Comparison of ENCODE assay signal across 12 mouse cellular contexts in genomic region chr10:70532249-70532648, GRCm38 (mm10).
DNase-seq lines count a peak whose midpoint lies in the region; ATAC-seq lines count a peak whose summit lies in the region.
"Had no signal": no experiment of that assay in that cellular context is flagged by ENCODE, and none has a peak within 500 bp of the region (broad histone marks: within the 10 kb centered on the region; RNA-seq: fewer than 3 reads in every experiment).

No protein-coding gene starts in this region.

- H3K27ac ChIP-seq in hindbrain, embryonic 15.5 days (replicated peaks) = no peak overlapping the region
- H3K27ac ChIP-seq in hindbrain, embryonic 12.5 days = no peak overlapping the region
- H3K27ac ChIP-seq: embryonic facial prominence, embryonic 13.5 days; heart, embryonic 10.5 days; hindbrain, embryonic 13.5 days; liver, embryonic 15.5 days had no signal

- H3K36me3 ChIP-seq in hindbrain, embryonic 15.5 days = peaks cover 16% of the 10 kb centered on the region
- peaks cover 32% of the 10 kb centered on the region for H3K36me3 ChIP-seq in hindbrain, embryonic 12.5 days
- H3K36me3 ChIP-seq: heart, embryonic 10.5 days; liver, embryonic 15.5 days had no signal

- no peak overlapping the region for H3K4me3 ChIP-seq in hindbrain, embryonic 15.5 days
- no peak overlapping the region for H3K4me3 ChIP-seq in hindbrain, embryonic 12.5 days
- H3K4me3 ChIP-seq: embryonic facial prominence, embryonic 13.5 days; heart, embryonic 10.5 days; hindbrain, embryonic 13.5 days; liver, embryonic 15.5 days had no signal

- no peak overlapping the region for H3K4me2 ChIP-seq in hindbrain, embryonic 15.5 days
- H3K4me2 ChIP-seq in hindbrain, embryonic 12.5 days (replicated peaks) = no peak overlapping the region
- H3K4me2 ChIP-seq: embryonic facial prominence, embryonic 13.5 days; hindbrain, embryonic 13.5 days; liver, embryonic 15.5 days had no signal

- peak; percentile 73; the same call in 1 of the 2 replicates for ATAC-seq in hindbrain, embryonic 15.5 days (ENCODE audit: low FRiP score, low read depth)
- no peak for ATAC-seq in hindbrain, embryonic 12.5 days (ENCODE audit: low FRiP score)

- no peaks in the 10 kb centered on the region for H3K27me3 ChIP-seq in hindbrain, embryonic 15.5 days
- no peaks in the 10 kb centered on the region for H3K27me3 ChIP-seq in hindbrain, embryonic 12.5 days
- H3K27me3 ChIP-seq: embryonic facial prominence, embryonic 13.5 days; hindbrain, embryonic 13.5 days; liver, embryonic 15.5 days had no signal

- no peaks in the 10 kb centered on the region for H3K4me1 ChIP-seq in hindbrain, embryonic 15.5 days (replicated peaks)
- H3K4me1 ChIP-seq in hindbrain, embryonic 12.5 days = no peaks in the 10 kb centered on the region
- H3K4me1 ChIP-seq: embryonic facial prominence, embryonic 13.5 days; heart, embryonic 10.5 days; liver, embryonic 15.5 days had no signal

- DNase-seq in right cerebral cortex, adult 18-20 months = peak; percentile 51
- DNase-seq in right cerebral cortex, postnatal 25 days = no peak
- peak; percentile 86 for DNase-seq in cerebellum, adult 9-11 months
- DNase-seq in layer of hippocampus, postnatal 14 days (ENCODE audit: low spot score in 2 of 2) = peak; percentile 49 to 84
- no peak for DNase-seq in ovary, adult 18-20 months (ENCODE audit: low spot score)
- no peak for DNase-seq in retina, postnatal 1 day

- WGBS in hindbrain, embryonic 15.5 days = 78% methylated on average over 9 of the region's 9 CpGs
- WGBS in hindbrain, embryonic 12.5 days = 84% methylated on average over 8 of the region's 9 CpGs

- H3K9ac ChIP-seq in hindbrain, embryonic 15.5 days = no peak overlapping the region
- no peak overlapping the region for H3K9ac ChIP-seq in hindbrain, embryonic 12.5 days
- H3K9ac ChIP-seq: embryonic facial prominence, embryonic 13.5 days; hindbrain, embryonic 13.5 days; liver, embryonic 15.5 days had no signal

- H3K9me3 ChIP-seq in hindbrain, embryonic 15.5 days = no peaks in the 10 kb centered on the region
- no peaks in the 10 kb centered on the region for H3K9me3 ChIP-seq in hindbrain, embryonic 12.5 days (replicated peaks)
- H3K9me3 ChIP-seq: embryonic facial prominence, embryonic 13.5 days; heart, embryonic 10.5 days; hindbrain, embryonic 13.5 days; liver, embryonic 15.5 days had no signal

Comparison
In these comparisons a context has a peak if more than half of its experiments do, and no peak if none do; other contexts are left out.
1. DNase-seq: peak in right cerebral cortex, adult 18-20 months (single experiment), cerebellum, adult 9-11 months (single experiment) and layer of hippocampus, postnatal 14 days (2 of 2); none in right cerebral cortex, postnatal 25 days (single experiment), ovary, adult 18-20 months (single experiment) and retina, postnatal 1 day (single experiment).